16 mouse cellular contexts compared by ENCODE assay signal in genomic region chr1:161258331-161258730, GRCm38 (mm10).
"Had no signal": no experiment of that assay in that cellular context is flagged by ENCODE, and none has a peak within 500 bp of the region (broad histone marks: within the 10 kb centered on the region; RNA-seq: fewer than 3 reads in every experiment).

No protein-coding gene starts in this region.

- H3K9me3 ChIP-seq: neural tube, embryonic 13.5 days; neural tube, embryonic 15.5 days; stomach, embryonic 15.5 days had no signal

- H3K4me3 ChIP-seq: neural tube, embryonic 13.5 days; neural tube, embryonic 15.5 days; stomach, embryonic 15.5 days had no signal

- H3K36me3 ChIP-seq: neural tube, embryonic 13.5 days; neural tube, embryonic 15.5 days; stomach, embryonic 15.5 days had no signal

- H3K4me1 ChIP-seq: neural tube, embryonic 13.5 days; neural tube, embryonic 15.5 days; stomach, embryonic 15.5 days had no signal

- H3K27me3 ChIP-seq: neural tube, embryonic 13.5 days; neural tube, embryonic 15.5 days; stomach, embryonic 15.5 days had no signal

- H3K27ac ChIP-seq: neural tube, embryonic 13.5 days; neural tube, embryonic 15.5 days; stomach, embryonic 15.5 days; stomach, postnatal 0 days had no signal

- H3K4me2 ChIP-seq: neural tube, embryonic 13.5 days; neural tube, embryonic 15.5 days; stomach, embryonic 15.5 days had no signal

- H3K9ac ChIP-seq: neural tube, embryonic 13.5 days; neural tube, embryonic 15.5 days; stomach, embryonic 15.5 days had no signal

- DNase-seq: retina, postnatal 1 day; right cerebral cortex, adult 18-20 months; right cerebral cortex, postnatal 14 days; right cerebral cortex, postnatal 25 days; right cerebral cortex, postnatal 4 days; spleen, adult 18-20 months; thymus, adult 18-20 months; thymus, adult 2 months; thymus, postnatal 14 days; thymus, postnatal 25 days; thymus, postnatal 36 days; thymus, postnatal 4 days had no signal
